ENCODE assay signal across 28 mouse cellular contexts in the genomic region with DNA sequence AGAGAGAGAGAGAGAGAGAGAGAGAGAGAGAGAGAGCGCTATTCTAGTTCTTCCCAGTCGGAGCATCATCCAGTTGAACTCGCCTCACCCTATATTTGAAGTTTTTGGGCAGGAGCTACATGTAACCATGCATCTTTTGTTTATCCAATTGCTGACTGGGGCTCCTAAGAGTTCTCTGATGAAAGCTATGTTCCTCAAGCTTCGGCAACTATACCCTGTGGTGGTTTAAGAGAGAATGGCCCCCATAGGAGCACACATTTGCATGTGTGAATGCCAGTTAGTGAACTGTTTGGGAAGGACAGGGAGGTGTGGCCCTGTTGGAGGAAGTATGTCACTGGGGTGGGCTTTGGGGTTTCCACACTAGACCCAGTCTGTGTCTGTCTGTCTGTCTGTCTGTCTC.
"Had no signal": no experiment of that assay in that cellular context is flagged by ENCODE, and none has a peak within 500 bp of the region (broad histone marks: within the 10 kb centered on the region; RNA-seq: fewer than 3 reads in every experiment).

No protein-coding gene starts in this region.

- H3K9me3 ChIP-seq: embryonic facial prominence, embryonic 10.5 days; embryonic facial prominence, embryonic 12.5 days; embryonic facial prominence, embryonic 13.5 days; forebrain, embryonic 10.5 days; forebrain, embryonic 12.5 days; forebrain, embryonic 13.5 days; forebrain, embryonic 15.5 days had no signal

- H3K4me3 ChIP-seq: embryonic facial prominence, embryonic 10.5 days; embryonic facial prominence, embryonic 12.5 days; embryonic facial prominence, embryonic 13.5 days; embryonic facial prominence, embryonic 15.5 days; erythroblast, embryonic 14.5 days; forebrain, embryonic 10.5 days; forebrain, embryonic 12.5 days; forebrain, embryonic 13.5 days; forebrain, embryonic 15.5 days; gastrocnemius, adult 2 months; heart, adult 2 months had no signal

- H3K4me2 ChIP-seq: embryonic facial prominence, embryonic 12.5 days; embryonic facial prominence, embryonic 13.5 days; embryonic facial prominence, embryonic 15.5 days; forebrain, embryonic 12.5 days; forebrain, embryonic 13.5 days; forebrain, embryonic 15.5 days had no signal

- H3K9ac ChIP-seq: embryonic facial prominence, embryonic 12.5 days; embryonic facial prominence, embryonic 13.5 days; embryonic facial prominence, embryonic 15.5 days; forebrain, embryonic 12.5 days; forebrain, embryonic 13.5 days; forebrain, embryonic 15.5 days; forebrain, postnatal 0 days had no signal

- H3K27ac ChIP-seq: embryonic facial prominence, embryonic 10.5 days; embryonic facial prominence, embryonic 12.5 days; embryonic facial prominence, embryonic 13.5 days; embryonic facial prominence, embryonic 15.5 days; forebrain, embryonic 10.5 days; forebrain, embryonic 12.5 days; forebrain, embryonic 13.5 days; forebrain, embryonic 15.5 days; gastrocnemius, adult 2 months; heart, adult 2 months had no signal

- H3K4me1 ChIP-seq: embryonic facial prominence, embryonic 10.5 days; embryonic facial prominence, embryonic 12.5 days; embryonic facial prominence, embryonic 13.5 days; embryonic facial prominence, embryonic 15.5 days; forebrain, embryonic 10.5 days; forebrain, embryonic 12.5 days; forebrain, embryonic 13.5 days; forebrain, embryonic 15.5 days had no signal

- DNase-seq: cerebellum, adult 2 months; cerebellum, adult 8-10 months; cerebellum, adult 9-10 months; cerebellum, adult 9-11 months; cerebellum, postnatal 10 days; cerebellum, postnatal 14 days; cerebellum, postnatal 25 days; cerebellum, postnatal 36 days; embryo, embryonic 11 days; forebrain, postnatal 0 days; gastrocnemius, adult 2 months; gastrocnemius, postnatal 10 days; gastrocnemius, postnatal 14 days; gastrocnemius, postnatal 25 days; gastrocnemius, postnatal 36 days; heart, adult 18-20 months; heart, adult 2 months had no signal

- H3K27me3 ChIP-seq: embryonic facial prominence, embryonic 12.5 days; embryonic facial prominence, embryonic 13.5 days; embryonic facial prominence, embryonic 15.5 days; forebrain, embryonic 12.5 days; forebrain, embryonic 13.5 days; forebrain, embryonic 15.5 days had no signal

- ATAC-seq: forebrain, embryonic 13.5 days; forebrain, embryonic 14.5 days; forebrain, embryonic 15.5 days; forebrain, embryonic 16.5 days; forebrain, postnatal 0 days had no signal

- H3K36me3 ChIP-seq: embryonic facial prominence, embryonic 12.5 days; embryonic facial prominence, embryonic 13.5 days; embryonic facial prominence, embryonic 15.5 days; forebrain, embryonic 10.5 days; forebrain, embryonic 12.5 days; forebrain, embryonic 15.5 days had no signal
